Mouse (Mus musculus) E14TG2a.4 (cell line): ENCODE measurements around the gene Ddx5.

ENCODE experiments used
- CTCF ChIP-seq: conservative IDR thresholded peaks from 2 replicates; pipeline ENCODE4 v1.5.1; 2014; ENCODE audit warnings: low read length
- NANOG ChIP-seq: IDR thresholded peaks from 2 replicates; pipeline ENCODE4 v1.6.1; 2014; ENCODE audit warnings: borderline replicate concordance, low read length, mixed read lengths

DNA sequence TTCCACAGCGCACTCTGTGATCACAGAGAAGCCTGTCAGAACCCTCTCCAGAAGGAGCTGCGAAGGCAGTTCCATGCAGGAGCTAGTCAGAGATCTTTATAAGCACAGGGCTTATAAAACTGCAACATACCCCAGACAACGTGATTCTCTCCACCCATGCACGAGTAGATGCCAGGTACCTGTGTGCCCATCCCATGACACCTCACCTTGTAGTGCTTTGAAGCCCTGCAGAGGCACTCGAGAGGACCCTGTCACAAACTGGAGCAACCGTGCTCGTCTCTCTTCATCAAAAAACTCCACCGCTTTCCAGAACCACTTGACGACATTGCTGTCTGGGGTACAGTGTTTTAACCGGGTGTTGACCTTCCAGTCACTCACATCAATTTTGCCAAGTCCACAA, 35.4 kb upstream of the Ddx5 start:
- TF ChIP-seq CTCF (no peak), NANOG (no peak)
